Mouse (Mus musculus) embryo, embryonic 10.5 days (tissue): ENCODE results near the gene Atp6v0e.

Experiments
- DNase-seq: peaks from one replicate; pipeline ENCODE4 v3.0.0-alpha.2; 2015; ENCODE audit warnings: low spot score

The Atp6v0e gene

GRCm38 (mm10) chr17:26686334-26687000 is 23.4 kb downstream of the Atp6v0e start:
- no peak for DNase-seq

- DNase-seq = no peak
Measured at GRCm38 (mm10) chr17:26688795-26689735, 26.0 kb downstream of the Atp6v0e start.

DNA sequence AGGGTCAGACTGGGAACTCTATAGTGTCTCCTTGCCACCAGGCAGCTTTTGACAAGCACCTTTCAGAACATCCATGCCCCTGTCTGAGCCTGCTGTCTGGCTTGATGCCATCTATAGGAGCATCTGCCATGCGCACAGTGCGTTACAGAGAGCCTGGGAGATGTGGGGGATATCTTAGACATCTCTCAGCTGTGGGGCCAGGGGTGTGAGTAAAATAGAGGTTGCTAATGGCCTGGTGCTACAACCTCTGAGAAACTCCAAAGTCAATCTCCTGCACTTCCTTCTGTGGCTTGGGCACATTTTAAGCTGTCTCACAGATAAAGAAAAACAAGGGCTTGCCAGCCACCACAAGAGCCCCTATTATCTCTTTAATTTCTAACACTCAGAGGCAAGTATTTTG is 26.8 kb downstream of the Atp6v0e start:
- DNase-seq = no peak

DNA sequence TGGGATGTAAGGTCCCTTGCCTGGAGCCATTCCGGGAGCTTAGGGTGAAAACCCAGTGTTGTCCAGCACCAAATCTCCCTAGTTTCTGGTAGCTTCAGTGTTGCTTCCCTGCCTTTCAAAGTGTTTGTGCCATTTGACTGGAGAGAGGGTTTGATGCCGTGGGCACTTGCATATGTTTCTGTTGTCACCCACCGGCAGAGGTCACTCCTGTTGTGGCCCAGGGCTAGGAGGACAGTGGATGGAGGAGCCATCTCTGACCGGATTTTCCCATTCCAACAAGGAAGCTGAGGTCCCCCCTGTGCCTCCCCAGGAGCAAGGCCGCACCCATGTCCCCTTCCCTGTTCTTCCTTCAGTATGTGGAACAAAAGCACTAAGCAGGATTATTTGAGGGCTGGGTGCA is 27.2 kb downstream of the Atp6v0e start:
- DNase-seq = no peak

- no peak for DNase-seq
Measured at GRCm38 (mm10) chr17:26691110-26691509, 28.1 kb downstream of the Atp6v0e start.

DNA sequence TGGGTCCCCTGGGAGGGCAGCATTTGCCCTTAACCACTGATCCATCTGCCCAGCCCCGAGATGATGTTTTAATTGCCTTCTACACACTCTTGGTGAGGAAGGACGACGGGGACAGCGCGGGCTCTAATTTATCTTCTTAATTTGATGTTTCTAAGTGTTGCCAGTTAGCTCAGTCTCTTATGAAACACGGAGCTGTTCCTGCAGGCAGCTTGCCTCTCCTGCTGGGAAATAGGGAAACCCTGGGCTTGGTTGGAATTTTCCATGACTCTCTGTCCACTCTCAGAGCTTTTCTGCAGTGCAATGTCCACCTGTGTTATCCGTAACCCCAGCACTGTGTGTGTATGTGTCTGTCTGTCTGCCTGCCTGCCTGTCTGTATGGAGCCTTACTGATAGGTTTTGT is 30.4 kb downstream of the Atp6v0e start:
- DNase-seq = no peak

DNA sequence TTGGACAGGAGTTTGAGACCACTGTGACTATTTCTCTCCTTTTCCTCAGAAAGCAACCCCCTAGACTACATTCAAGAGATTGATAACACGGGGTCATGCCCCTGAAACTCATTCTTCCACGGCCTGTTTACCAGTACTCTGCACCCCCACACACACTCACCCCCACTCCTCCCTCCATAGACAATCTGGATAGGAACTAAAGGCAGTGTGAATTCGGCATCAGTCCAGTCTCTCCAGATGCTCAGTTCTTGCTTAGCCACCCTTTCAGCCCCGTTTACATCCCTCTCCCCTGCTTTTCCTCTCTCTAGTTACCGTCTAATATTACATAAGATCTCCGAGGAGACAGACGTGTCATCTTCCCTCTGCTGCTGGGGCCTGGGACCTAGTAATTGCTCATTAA is 31.1 kb downstream of the Atp6v0e start:
- no peak for DNase-seq

GRCm38 (mm10) chr17:26695193-26695592 is 32.2 kb downstream of the Atp6v0e start:
- no peak for DNase-seq

DNA sequence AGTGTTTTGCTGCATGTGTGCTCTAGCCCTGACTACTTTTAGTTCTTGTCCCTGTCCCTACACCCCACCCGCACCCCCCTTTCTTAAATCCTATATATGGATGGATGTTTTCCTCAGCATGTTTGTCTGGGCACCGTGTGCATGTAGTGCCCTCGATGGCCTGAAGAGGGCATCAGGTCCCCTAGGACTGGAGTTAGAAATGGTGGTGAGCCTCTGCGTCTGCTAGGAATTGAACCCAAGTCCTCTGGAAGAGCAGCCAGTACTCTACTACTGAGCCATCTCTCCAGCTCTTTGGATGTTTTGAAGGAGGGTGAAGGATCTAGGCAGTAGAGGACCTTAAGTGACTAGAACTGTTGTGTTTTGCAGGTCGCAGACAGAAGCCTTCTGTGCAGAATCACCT is 35.8 kb downstream of the Atp6v0e start:
- DNase-seq = peak; percentile 23

- no peak for DNase-seq
Measured at GRCm38 (mm10) chr17:26699819-26700616, 37.0 kb downstream of the Atp6v0e start.

- no peak for DNase-seq
Measured at GRCm38 (mm10) chr17:26701565-26701964, 38.5 kb downstream of the Atp6v0e start.

DNA sequence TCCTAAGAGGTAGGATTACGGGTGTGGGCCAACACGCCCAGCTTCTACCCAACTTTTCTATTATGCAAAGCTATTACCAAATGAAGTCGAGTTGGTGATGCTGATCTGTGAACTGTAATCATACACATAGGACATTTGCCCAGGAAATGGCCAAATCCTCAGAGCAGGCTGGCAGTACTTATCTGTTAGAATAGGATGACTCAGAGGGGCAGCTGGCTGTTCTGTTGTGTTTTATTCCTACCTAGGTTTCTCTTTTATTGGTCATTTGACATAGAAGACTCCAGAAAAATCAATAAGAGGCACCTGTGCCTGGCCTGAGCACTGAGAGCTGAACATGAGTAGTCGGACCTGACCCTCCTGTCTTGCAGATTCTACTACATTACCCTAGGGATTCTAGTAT is 39.6 kb downstream of the Atp6v0e start:
- no peak for DNase-seq

DNA sequence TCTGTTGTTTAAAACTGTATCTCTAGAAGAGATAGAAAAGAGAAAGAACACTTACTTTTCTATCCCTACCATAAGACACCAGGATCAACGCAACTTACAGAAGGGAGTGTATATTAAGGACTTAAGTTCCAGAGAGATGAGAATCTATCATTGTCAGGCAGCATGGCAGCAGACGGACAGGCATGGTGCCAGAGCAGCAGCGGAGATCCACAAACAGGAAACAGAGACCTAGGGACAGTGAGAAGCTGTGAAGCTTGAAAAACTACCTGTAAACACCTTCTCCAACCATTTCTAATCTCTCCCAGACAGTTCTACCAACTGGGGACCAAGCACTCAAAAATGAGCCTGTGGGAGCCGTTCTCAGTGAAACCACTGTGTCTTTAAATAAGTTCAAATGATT is 40.6 kb downstream of the Atp6v0e start:
- DNase-seq = no peak

GRCm38 (mm10) chr17:26705463-26706359 is 42.7 kb downstream of the Atp6v0e start:
- DNase-seq = no peak

DNA sequence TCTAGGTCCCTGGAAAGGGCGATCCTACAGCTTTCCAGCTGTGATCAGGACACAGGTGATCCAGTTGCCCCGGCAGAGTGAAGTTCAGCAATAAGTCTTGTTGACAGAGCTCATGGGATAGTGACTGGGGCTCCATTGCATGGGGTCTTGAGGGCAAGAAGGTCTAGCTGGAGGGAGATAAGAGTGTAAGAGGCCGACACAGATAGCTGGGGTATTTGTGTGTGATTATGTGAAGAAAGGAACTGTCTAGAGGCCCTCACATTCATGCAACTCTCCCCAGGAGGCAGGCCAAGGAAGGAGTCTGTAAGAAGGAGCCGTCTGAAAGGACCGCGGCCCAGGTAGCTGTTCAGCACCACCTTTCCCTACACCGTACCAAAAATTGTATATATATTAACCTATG is 44.0 kb downstream of the Atp6v0e start:
- DNase-seq = no peak

GRCm38 (mm10) chr17:26708499-26708898 is 45.5 kb downstream of the Atp6v0e start:
- no peak for DNase-seq

GRCm38 (mm10) chr17:26708993-26709590 is 46.1 kb downstream of the Atp6v0e start:
- DNase-seq = no peak

- no peak for DNase-seq
Measured at GRCm38 (mm10) chr17:26710049-26710448, 47.0 kb downstream of the Atp6v0e start.

GRCm38 (mm10) chr17:26715271-26715758 is 52.3 kb downstream of the Atp6v0e start, which contains the start of gene Crebrf:
Gene Crebrf, plus strand, starts transcription at chr17:26715650.
- DNase-seq = peak; percentile 98

GRCm38 (mm10) chr17:26715916-26716717 is 53.1 kb downstream of the Atp6v0e start:
- peak; percentile 97 for DNase-seq
